Mouse (Mus musculus) frontal cortex, postnatal 25 days (tissue): ENCODE results near the gene Fkbp3.

ENCODE experiments used
- DNase-seq, 2 experiments: peaks; one replicate each; pipeline ENCODE4 v3.0.0; 2022; ENCODE audit warnings: low spot score in 2 of 2

Gene Fkbp3

DNA sequence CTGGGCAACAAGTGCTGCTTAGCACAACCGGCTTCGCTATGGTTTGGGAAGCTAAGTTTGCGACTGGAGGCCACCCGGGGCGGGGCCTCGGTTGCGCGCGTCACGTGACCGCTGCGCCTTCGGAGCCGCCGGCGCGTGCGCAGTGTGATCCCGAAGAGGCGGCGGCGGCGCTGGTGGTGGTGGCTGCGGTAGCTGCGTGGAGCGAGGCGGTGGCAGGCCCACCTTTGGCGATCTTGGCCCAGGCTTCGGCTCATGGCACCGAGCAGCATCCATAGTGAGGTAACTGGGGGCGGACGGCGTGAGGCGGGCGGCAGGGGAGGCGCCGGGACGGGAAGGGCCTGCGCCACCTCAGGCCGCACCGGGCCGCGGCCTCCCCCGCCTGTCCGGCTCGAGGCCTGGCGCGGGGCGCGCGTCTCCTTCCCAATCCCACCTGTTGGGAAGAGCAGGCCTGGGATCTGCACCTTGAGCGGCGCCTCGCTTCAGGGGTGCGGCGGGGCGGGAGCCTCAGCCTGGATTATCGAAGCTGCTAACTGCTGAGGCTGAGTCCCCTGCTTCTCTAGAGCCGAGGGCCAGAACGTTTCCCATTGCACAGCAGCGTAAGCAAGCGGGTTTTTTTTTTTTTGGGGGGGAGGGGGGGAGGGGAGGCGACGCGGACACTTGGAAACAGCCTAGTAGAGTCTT, 37.5 kb downstream of the Fkbp3 start, which contains the start of gene Prpf39:
Prpf39 (plus strand) TSS at position 144 of the 681 bp plus-strand sequence.
- DNase-seq: peak; percentile 74 to 79

DNA sequence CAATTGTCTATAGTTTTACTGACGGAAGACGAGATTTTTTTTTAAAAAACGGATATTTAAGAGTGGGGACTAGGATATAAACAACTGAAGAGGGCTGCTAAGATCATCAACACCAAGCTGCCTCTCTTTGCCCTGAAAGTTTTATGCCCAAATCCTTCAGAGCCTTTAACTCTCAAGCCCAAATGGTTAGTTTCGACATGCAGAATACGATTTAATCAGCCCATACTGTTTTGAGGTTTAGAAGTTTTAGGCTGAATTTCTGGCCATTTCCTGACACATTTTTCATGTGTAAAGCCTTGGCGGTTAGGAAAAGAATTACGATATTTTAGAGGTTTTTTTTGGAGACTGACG, 38.0 kb downstream of the Fkbp3 start:
- DNase-seq: no peak

DNA sequence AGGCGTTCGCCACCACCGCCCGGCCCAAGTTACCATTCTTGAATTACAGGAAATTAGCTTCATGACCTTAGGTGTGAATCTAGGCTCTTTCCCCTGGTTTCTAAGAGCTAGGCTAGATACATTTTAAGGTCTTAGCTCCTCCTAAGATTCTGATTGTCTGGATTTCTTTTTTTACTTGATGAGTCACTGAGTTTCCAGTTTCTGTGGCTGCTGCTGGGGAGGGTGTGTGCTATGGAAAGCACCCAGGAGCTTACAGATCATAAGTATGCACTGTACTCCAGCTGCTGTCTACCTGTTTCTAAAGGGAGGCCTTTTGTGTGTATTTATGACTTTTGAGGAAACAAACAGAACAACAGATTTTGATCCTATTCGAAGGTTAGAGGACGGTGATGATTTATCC, 51.0 kb downstream of the Fkbp3 start:
- no peak for DNase-seq
